Mouse (Mus musculus): ENCODE measurements around the gene Rreb1.
A peak's percentile ranks its signal among the peaks of the same experiment; 100 is the strongest.

Rreb1 gene

DNA sequence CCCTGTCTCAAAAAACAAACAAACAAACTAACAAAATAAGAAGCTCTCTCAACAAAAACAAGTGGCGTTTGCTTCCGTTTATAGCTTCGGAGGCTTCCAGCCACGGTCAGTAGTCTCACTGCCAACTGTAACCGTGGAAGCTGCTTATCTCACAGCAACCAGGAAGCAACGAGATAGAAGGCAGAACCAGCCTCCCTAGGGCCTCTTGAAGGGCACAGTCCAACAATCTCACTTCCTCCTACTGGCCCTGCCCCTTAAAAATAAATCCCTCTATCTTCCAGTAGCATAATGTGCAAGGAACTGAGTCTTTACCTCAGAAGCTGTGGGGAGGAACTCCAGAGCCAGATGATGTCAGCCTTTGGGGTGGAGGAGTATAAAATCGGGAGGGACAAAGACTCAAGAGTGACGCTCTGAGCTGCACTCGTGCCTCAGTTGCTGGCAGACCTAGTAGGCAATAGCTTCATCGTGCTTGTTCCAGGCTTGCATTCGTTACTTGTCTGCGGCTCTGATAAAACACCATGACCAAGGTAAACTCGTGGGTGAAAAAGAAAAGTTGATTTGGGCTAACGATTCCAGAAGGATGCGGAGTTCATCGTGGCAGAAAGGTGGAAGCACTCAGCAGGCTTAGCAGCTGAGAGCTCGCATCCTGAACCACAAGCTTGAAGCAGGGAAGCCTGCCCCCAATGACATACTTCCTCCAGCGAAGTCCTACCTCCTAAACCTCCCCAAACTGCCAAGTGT is 180.5 kb downstream of the Rreb1 start:
- no peak for DNase-seq

DNA sequence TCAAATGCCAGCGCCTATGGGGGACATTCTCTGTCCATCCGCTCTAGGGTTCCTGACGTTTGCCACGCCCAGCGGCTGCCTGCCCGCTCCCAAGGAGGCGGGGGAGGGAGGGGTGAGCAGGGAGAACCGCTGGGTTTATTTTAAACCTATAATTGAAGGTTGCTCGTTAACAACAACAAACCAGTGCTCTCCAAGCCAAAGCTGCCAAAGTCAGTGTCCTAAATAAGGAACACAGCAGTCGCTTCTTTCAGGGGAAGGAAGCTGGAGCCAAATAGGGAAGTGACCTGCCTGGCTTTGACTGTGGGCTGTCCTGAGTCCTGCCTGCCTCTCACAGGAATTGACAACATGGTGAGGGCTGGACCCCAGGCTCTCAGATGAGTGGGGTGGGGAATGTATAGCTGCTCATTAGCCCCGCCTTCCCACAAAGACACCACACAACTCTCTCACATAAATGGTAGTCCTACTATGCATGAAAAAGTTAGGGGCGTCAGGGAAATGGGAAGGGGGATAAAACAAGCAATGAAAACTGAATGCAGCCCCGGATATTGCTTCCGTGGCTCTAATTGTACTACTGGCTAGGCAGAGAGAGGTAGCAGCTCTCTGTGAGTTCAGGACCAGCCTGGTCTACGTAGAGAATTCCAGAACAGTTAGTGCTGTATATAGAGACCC is 181.2 kb downstream of the Rreb1 start:
- no peak for DNase-seq

DNA sequence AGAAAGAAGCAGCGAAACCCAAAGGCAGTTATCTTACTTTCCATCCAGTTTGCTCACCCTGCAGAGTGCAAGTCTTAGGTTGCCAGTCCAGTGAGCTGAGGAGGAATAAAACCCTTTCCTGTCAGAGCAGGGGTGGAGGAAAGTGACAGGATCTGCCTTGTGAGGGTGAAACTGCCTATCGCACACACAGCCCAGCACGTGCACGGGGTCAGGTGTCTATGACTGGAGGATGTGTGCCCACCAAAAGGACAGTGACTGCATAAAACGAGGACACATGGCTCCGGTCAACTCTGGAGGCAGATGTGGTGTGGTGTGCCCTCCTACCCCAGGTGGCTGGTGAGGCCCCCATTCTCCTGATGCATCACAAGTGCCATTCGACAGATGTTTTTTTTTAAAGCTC is 181.7 kb downstream of the Rreb1 start:
- DNase-seq = no peak

DNA sequence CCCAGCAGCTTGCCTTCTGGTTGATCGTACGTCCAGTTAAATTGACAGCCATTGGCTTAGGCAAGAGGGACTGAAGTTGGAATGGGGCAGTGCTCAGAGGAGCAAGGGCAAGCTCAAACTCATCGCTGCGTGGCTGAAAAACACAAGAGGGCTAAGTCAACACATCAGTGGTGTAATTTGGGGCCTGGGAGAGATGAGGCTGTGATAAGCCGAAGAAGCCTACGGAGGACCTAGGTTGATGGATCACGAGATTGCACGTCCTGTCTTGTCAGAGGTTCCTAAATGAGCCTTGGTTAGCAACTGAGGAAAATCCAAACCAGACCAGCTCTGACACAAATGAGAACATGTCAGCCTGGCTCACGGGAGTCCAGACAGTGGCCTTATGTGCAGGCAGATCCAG is 184.3 kb downstream of the Rreb1 start:
- no peak for DNase-seq

DNA sequence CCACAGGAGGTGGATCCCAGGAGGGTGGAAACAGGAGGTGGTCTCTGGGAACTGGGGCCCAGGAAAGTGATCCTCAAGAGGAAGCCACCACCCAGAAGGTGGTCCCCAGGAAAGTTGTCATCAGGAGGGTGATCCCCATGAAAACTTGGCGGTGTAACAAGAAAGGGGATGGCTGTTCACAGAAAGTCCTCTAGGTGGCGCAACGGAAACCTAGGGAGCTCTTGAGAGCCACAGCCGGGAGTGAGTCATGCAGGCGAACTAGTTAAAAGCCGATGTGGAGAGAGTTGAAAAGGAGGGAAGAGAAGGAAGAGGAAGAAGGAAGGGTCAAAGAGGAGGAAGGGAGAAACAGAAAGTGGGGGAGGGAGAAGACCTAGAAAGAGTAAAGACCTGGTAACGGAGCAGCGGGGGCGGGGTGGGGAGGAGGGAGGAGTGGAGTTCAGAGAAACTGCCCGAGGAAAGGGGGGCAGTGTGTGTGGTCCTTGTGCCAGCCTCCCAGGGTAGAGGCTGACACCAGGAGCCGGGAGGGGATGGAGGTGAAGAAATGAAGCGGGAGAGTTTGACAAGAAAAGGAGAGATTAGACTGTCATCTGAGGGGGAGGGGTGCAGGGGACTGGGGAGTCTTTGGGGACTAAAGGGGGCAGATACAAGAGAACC is 185.3 kb downstream of the Rreb1 start:
- DNase-seq = peak; percentile 61

DNA sequence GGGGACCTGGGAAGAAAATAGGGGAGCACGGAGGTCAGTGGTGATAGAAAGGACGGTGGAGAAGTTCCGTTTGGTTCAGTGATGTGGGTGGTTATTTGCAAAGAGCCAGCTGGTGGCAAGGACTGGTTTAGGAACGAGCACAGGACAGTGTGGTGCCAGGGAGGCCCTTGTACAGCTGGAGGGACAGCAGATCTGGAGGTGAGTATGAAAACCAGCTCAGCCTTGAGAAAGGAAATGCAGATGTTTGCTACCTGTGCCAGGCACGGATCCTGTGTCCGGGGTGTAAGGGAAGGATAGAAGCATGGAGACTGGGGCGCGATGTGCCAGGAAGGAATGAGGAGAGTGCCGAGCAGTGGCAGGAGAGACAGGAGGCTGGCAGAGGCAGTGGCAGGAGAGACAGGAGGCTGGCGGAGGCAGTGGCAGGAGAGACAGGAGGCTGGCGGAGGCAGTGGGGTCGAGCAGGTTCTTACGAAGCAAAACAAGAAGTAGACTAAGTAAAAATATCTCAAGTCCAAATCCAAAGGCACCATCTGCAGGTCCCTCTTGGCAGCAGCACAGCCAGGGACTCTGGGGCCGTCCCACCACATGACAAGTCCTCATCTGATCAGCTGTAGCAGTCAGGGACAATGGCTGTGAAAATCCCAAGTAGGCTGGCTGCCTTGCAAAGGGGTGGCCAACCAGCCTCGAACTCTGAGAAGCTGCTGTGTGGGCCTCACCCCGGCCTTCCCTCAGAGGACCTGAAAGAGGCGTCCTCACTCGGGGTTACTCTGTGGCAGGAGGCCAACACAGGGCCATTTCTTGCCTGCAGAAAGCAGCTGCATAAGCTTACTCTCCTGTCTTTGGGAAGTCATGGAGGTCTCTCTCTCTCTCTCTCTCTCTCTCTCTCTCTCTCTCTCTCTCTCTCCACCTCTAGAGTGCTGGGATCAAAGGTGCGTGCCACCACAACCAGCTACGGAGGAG is 186.2 kb downstream of the Rreb1 start:
- DNase-seq = no peak

DNA sequence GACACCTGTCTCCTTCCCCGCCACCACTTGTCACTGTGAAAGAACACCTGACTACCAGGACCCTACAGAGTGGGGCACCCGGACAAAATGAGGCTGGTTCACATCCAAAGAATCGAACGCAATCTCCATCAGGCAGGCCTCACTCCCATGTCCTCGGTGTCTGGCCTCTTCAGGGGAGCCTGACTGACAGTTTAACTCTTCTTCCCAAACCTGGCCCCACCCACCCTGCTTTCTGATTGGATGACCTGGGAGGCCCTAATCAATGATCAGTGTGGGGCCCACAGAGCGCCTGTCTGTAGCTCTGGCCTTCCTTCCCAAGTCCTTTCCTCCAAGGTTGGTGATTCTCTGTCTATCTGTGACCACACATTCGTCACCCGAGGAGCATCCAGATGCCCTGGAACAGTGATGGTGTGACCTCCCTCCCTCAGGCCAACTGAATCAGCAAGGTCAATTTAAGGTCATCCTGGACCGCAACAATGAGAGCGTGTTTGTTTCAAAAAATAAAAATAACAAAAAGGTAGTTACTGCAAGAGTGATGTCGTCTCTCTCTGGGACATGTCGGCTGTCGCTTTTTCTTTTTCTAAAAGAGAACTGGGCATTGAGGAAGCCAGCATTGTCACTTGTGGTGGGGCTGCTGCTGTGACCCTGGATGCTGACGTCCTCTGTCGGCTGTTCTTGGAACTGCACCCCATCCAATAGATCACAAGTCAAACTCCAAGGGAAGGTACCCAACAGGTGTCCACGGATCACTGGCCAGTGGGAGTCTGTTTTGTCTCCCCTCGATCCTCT is 187.1 kb downstream of the Rreb1 start:
- DNase-seq = no peak

DNA sequence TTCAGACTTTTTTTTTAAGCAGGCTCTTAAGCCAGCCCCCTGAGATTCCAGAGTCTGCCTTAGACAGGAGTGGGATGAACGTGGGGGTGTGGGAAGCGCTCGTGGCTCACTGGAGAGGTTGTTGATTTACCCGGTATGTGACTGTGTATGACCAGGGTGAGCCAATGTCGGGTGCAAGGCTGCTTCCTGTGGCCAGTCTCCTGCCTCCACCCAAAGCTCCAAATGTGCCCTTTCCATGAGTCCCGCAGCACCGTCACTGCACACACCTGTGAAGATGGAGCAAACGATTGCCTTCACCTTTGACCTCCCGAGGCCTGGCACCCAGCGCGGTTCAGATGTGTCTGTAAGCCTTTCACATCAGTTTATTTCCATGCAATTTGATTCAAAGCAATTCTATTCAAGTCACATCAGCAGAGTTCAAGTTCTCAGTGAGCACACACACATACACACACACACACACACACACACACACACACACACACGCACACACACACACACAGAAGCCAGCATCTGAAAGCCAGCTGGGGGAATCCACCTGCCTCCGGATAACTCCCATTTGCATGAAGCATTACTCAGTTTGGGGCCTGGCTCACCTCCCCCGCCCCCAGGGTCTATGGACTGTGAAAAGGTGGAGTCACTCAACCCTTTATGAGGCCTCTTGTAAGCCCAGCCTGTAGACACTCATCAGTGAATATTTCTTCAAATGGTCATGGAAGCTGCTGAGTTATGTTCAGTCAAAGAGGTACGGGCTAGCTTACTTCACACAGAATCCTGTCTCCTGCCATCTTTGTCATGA is 188.3 kb downstream of the Rreb1 start:
- no peak for DNase-seq

DNA sequence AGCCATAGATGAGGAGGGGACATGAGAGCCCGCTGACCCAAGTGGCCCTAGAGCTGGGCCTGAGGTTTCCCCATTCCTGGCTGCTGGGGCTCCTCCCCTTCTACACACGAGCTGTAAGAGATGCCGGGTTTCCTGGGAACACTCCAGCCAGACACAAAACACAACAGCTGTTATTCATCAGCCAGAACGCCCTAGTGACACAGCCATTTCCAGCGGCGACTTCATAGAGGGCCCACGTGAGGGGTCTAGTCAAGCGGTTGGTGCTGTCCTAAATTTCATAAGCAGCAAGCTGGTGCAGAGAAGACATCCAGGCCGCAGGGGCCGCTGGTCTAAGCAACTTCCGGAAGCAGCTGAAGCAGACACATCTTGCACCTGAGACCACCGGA is 188.8 kb downstream of the Rreb1 start:
- DNase-seq = no peak

DNA sequence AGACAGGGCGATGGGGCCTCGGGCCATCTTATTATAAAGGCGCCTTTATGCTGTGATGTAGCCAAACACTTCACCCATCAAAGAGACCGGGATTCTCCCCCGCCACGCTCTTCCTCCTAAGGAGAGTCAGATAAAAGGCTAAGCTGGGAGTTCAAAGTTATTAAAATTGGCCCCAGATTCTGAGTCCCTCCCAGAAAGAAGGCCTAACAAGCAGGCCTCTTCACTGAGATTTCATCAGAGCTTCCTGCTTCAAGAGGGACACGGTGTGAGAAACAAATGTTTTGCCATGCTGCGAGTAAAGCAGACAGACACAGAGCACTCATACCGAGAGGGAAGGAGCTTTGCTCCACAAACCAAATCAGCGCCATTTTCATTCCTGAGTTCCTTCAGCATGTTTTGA is 189.4 kb downstream of the Rreb1 start:
- DNase-seq = no peak

DNA sequence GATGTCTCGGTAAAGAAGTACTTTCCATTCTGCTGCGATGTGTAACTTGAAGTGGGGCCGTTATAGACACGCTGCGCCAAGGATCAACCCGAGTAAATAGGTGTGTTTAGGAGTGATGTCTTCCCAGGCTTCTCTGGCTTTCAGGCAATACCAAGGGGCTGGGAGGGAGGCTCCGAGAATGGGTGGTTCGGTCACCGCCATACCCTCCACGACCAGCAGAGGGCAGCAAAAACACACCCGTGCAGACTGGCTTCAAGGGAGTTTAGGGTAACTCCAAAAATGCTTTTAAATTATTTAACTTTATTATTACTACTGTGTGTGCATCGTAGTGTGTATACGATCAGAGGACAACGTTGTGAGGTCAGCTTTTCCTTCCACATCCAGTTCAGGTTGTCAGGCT is 191.1 kb downstream of the Rreb1 start:
- peak; percentile 83 for DNase-seq

DNA sequence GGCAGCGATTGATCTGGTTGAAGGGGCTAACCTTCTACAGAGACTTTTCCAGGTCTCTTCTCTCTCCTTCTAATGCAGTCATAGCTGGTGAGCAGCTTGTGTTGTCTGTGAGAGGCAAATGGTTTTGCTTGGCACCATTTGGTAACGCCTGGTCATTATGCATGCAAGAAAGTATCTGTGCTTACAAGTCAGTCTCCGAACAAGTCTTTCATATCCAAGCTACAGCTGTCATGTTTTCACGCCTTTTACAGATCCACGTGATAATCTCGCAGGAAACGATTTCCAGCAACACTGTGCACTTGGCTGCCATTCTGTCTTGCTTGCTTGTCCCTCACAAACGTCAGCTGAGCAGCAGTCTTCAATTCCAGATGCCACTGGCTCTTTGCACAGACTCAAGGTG is 191.8 kb downstream of the Rreb1 start:
- no peak for DNase-seq

DNA sequence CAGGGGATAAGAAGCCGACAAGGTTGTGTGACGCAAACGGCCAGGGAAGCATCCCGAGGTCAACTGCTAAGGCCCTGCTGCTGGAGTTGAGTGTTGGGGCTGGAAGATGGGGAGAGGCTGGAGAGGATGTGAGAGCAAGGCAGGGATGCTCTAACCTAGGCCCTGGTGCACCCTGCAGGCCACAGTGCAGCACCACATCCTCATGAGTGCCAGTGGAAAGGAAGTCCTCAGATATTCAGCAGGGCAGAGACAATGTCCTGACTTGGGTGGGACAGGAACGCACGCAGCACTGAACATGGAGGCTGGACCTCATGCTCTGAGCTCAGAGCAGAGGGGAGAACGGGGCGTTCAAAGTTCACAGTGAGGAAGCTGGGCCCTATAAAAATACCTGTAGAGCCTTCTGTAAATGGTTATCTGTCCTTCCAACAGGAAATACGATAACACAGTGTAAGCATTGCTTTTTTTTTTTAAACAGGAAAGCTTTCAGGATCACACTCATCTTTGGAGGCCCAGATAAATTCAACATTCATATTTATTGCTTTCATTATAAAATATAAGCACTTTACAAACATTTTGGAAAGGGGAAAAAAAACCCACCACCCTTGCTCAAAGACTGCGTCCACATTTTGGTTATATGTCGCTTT is 192.8 kb downstream of the Rreb1 start:
- no peak for DNase-seq

DNA sequence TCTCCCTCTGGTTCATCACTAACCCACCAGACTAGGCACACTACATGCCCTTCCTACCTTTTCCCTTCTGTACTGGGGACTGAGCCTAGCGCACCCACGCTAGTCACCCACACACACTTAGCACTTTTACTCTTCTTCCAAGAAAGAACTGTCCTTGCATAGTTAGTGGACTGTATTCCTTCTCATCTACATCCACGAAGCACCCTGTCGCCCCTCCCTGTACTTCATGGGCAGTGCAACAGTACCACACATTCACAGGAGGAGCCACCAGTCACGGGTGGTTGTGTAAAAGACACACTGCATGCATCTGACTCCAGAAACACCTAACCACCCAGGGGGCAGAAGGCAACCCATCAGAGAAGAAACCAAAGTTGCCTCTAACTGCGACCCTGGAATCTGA is 195.8 kb downstream of the Rreb1 start:
- DNase-seq = no peak

DNA sequence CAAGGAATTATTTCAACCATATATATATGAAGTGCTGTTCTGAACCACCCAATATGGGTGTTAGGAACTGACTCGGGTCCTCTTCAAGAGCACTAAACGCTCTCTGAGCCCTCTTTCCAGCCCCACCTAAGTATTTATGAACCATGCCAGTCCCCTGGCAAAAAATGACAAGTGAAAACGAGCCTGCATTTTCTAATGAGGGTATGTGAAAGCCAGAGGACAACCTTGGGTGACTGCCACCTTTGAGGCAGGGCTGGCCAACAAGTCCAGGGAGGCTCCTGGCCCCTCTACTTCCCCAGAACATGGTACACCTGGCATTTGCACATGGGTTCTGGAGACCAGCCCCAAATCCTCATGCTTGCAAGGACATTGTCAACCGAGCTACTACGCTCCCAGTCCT is 196.5 kb downstream of the Rreb1 start:
- DNase-seq = no peak

DNA sequence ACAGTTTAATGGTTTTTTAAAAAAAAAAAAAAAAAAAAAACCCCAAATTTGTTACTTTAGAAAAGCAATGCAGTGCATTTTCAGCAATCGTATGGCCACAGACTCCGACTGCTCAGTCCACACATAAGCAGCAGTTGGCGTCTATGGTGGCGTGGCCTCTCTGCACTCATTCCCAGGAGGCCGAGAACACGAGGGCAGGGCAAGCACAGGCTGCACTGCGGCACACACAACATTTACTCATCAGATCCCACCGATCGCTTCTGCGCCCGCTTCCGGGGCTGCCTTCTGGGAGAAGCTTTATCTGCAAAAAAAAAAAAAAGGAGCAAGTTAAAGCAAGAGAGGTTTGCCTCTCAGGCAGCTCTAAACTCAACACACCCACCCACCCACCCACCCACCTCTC is 201.3 kb downstream of the Rreb1 start:
- DNase-seq = no peak

DNA sequence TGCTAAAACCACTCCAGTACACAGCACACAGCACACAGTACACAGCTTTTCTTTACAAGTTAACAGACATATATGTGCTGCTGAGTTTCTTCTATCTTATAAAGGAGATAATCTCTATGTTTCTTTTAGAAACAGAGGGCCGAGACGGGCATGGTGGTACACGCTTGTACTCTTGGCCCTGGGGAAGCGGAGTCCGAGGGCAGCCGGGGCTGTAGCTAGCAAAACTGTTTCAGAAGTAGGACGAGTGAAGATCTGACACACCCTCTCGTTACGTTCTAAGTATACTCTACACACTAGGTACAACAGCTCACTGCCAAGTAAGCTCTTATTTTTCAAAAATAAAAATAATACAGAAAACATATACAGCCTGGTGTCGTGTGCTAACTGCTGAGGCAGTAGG is 202.1 kb downstream of the Rreb1 start:
- no peak for DNase-seq

DNA sequence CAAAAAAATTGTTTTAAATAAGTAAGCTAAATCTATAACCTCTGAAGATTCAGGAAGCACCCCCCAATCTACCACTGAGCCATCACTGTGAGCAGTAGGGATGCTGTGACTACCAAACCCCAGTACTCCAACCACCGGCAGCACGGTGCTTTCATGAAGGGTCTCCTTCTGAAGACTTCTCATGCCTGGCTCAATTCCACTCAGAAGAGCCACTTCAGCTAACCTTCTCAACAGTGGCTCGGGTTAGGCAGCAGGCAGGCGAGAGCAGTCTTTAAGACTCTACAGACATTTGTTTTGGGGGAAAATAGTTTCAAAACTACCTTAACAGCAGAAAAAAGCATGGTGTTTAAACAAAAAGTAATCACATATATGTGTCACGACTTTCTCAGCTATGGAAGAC is 202.9 kb downstream of the Rreb1 start:
- no peak for DNase-seq

DNA sequence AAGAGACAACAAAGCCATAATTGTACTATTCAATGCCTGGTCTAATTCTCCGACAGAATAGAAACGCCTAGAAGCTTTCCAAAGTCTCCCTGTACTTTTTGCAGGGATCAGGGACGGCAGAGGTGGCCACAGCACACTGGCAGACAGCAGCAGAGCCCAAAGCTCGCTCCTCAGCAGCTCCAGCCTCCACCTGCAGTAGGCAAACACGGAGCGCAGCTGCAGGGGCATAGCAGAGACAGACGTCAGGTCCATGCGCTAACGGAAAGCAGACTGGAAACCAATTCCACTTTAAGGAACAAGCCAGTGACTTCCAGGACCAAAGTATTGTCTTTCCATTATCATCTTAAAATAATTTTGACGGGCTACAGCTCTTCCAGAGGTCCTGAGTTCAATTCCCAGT is 208.0 kb downstream of the Rreb1 start:
- no peak for DNase-seq

DNA sequence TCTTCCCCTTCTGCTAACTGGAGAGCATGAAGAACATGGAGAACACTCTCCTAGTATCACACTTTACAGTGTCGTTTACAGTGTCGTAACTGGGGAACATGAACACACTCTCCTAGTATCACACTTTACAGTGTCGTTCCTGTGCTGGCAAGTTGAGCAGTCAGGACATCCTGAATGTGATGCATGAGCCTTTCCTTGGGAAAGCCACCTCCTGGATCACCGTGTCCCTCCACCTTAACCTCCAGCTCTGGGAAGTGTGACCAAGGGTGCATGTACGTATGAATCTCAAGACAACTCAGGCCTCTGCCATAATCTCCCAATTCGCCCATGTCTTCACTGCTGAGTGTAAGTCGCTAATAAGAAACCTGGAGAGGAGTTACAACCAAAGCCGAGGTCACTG is 211.5 kb downstream of the Rreb1 start:
- no peak for DNase-seq
